Mouse (Mus musculus) small intestine, adult 2 months (tissue): ENCODE data around the gene Lyrm1. TPM values are rescaled to one million over a fixed set of nuclear protein-coding genes. Genes with fewer than 3 reads are reported as not detected.

Source experiments
- H3K27ac ChIP-seq: fragments of 200-500 bp; 2 replicates; pipeline ENCODE4 v1.5.1; 2012; ENCODE audit warnings: low read depth, low read length, control low read depth, inconsistent platforms; ENCODE audit not compliant: insufficient read depth
- H3K27me3 ChIP-seq: fragments of 200-500 bp; 2 replicates; pipeline ENCODE4 v1.6.1; 2012; ENCODE audit warnings: mild to moderate bottlenecking, moderate library complexity, low read length, inconsistent platforms; ENCODE audit not compliant: control insufficient read depth, insufficient read depth
- H3K36me3 ChIP-seq: fragments of 200-500 bp; 2 replicates; pipeline ENCODE4 v1.6.1; 2012; ENCODE audit warnings: mild to moderate bottlenecking, low read length, control low read depth, inconsistent platforms; ENCODE audit not compliant: control insufficient read depth, insufficient read depth
- H3K4me1 ChIP-seq: fragments of 200-500 bp; 2 replicates; pipeline ENCODE4 v1.6.1; 2012; ENCODE audit warnings: low read length, inconsistent platforms, mixed read lengths; ENCODE audit not compliant: control insufficient read depth, insufficient read depth, insufficient read length
- H3K4me3 ChIP-seq: fragments of 200-500 bp; 2 replicates; pipeline ENCODE4 v1.5.1; 2012; ENCODE audit warnings: low read depth, mild to moderate bottlenecking, control low read depth, inconsistent platforms, low read length, moderate library complexity
- CTCF ChIP-seq: fragments of 200-500 bp; IDR thresholded peaks from 2 replicates; pipeline ENCODE4 v1.5.1; 2012; ENCODE audit warnings: low read depth, mild to moderate bottlenecking, control low read depth, inconsistent platforms, low read length, moderate library complexity, mixed read lengths; ENCODE audit not compliant: insufficient replicate concordance, insufficient read length; ENCODE audit errors: extremely low read depth
- POLR2A ChIP-seq: fragments of 200-500 bp; IDR thresholded peaks from 2 replicates; pipeline ENCODE4 v1.6.1; 2012; ENCODE audit warnings: low read depth, mild to moderate bottlenecking, control low read depth, inconsistent platforms, low read length, moderate library complexity
- WGBS: fragments of 180-500 bp; shearing (Covaris S2); methylation state at CpG from one replicate; pipeline ENCODE4 v1.1.7; 2018; 5-methylcytosine and 5-hydroxymethylcytosine counted together
- polyA plus RNA-seq: library from polyadenylated mRNA; depleted of rRNA; stranded (reverse); fragments of >200 nt; gene quantifications from 2 replicates; pipeline ENCODE4 v1.2.3, GENCODE M21; 2012; rRNA removed

The Lyrm1 gene
- polyA plus RNA-seq, 1 experiment: 0.65 TPM

- no peaks in the 10 kb centered on the region for H3K36me3 ChIP-seq
Observed at GRCm38 (mm10) chr7:119980170-119980569, 84.5 kb downstream of the Lyrm1 start.

GRCm38 (mm10) chr7:119985279-119985912 lies 89.7 kb downstream of the Lyrm1 start:
- H3K4me3 ChIP-seq: no peak overlapping the region
- TF ChIP-seq CTCF (no peak), POLR2A (no peak)
- 60% methylated on average over 3 of the region's 3 CpGs for WGBS
- H3K27me3 ChIP-seq: no peaks in the 10 kb centered on the region
- no peaks in the 10 kb centered on the region for H3K36me3 ChIP-seq
- no peak overlapping the region for H3K27ac ChIP-seq
- H3K4me1 ChIP-seq: no peaks in the 10 kb centered on the region

More at GRCm38 (mm10) chr7:119980170-119980569, 84.5 kb downstream of the Lyrm1 start:
- Histone ChIP-seq H3K4me3 (no peak overlapping the region), H3K27ac (no peak overlapping the region), H3K27me3 (no peaks in the 10 kb centered on the region), H3K4me1 (peaks cover 3% of the 10 kb centered on the region; the same call in 1 of the 2 replicates)
- 81% methylated on average over 3 of the region's 3 CpGs for WGBS
- TF ChIP-seq CTCF (no peak), POLR2A (no peak)

GRCm38 (mm10) chr7:119997066-119997465 lies 101.4 kb downstream of the Lyrm1 start:
- 75% methylated on average over 6 of the region's 6 CpGs for WGBS
- H3K36me3 ChIP-seq: no peaks in the 10 kb centered on the region

More at GRCm38 (mm10) chr7:119997066-119997465, 101.4 kb downstream of the Lyrm1 start:
- TF ChIP-seq CTCF (no peak), POLR2A (no peak)
- H3K4me3 ChIP-seq: no peak overlapping the region
- no peaks in the 10 kb centered on the region for H3K4me1 ChIP-seq
- no peak overlapping the region for H3K27ac ChIP-seq
- H3K27me3 ChIP-seq: no peaks in the 10 kb centered on the region

Other genes with a start within 250 kb of the Lyrm1 start
- gene Acsm4, start 205.8 kb upstream of the Lyrm1 start, polyA plus RNA-seq: not detected in 2 replicates
- 7.8 and 8.4 TPM in 2 replicates for gene Thumpd1, start 175.1 kb upstream of the Lyrm1 start, polyA plus RNA-seq
- 0.67 and 4.1 TPM in 2 replicates for gene Acsm3, start 134.9 kb upstream of the Lyrm1 start, polyA plus RNA-seq
- 0.13 and 0.62 TPM in 2 replicates for gene Rexo5, start 101.9 kb upstream of the Lyrm1 start, polyA plus RNA-seq
- gene Eri2, start 101.8 kb upstream of the Lyrm1 start, polyA plus RNA-seq: 0.20 and 0.33 TPM in 2 replicates
- 2.8 and 3.0 TPM in 2 replicates for gene Dcun1d3, start 437 bp downstream of the Lyrm1 start, polyA plus RNA-seq
- gene Dnah3, start 199.4 kb downstream of the Lyrm1 start, polyA plus RNA-seq: not detected in 2 replicates
- gene Tmem159, start 206.5 kb downstream of the Lyrm1 start, polyA plus RNA-seq: 6.8 and 14.2 TPM in 2 replicates
- 0.04 and 0.05 TPM in 2 replicates for gene Zp2, start 249.4 kb downstream of the Lyrm1 start, polyA plus RNA-seq